Comparison of ENCODE assay signal across 19 mouse cellular contexts in genomic region chr9:23136511-23136910, GRCm38 (mm10).
"Had no signal": no experiment of that assay in that cellular context is flagged by ENCODE, and none has a peak within 500 bp of the region (broad histone marks: within the 10 kb centered on the region; RNA-seq: fewer than 3 reads in every experiment).

No protein-coding gene starts in this region.

- H3K36me3 ChIP-seq: limb, embryonic 10.5 days; limb, embryonic 13.5 days; liver, embryonic 12.5 days; liver, embryonic 15.5 days; lung, embryonic 15.5 days; midbrain, embryonic 12.5 days; midbrain, embryonic 15.5 days; neural tube, embryonic 13.5 days; stomach, embryonic 15.5 days had no signal

- H3K4me3 ChIP-seq: layer of hippocampus, adult 2 months; limb, embryonic 10.5 days; limb, embryonic 13.5 days; liver, embryonic 12.5 days; liver, embryonic 15.5 days; lung, embryonic 15.5 days; midbrain, embryonic 12.5 days; midbrain, embryonic 15.5 days; neural tube, embryonic 13.5 days; stomach, embryonic 15.5 days had no signal

- ATAC-seq: liver, embryonic 12.5 days; midbrain, embryonic 15.5 days had no signal

- H3K9me3 ChIP-seq: limb, embryonic 10.5 days; limb, embryonic 13.5 days; liver, embryonic 12.5 days; liver, embryonic 15.5 days; lung, embryonic 15.5 days; midbrain, embryonic 12.5 days; midbrain, embryonic 15.5 days; neural tube, embryonic 13.5 days; stomach, embryonic 15.5 days had no signal

- DNase-seq: kidney, adult 9 months; kidney, postnatal 14 days; kidney, postnatal 4 days; layer of hippocampus, adult 9-11 months; liver; lung, adult 18-20 months; lung, postnatal 10 days; lung, postnatal 36 days; thymus, postnatal 25 days had no signal

- H3K27ac ChIP-seq: layer of hippocampus, adult 2 months; limb, embryonic 10.5 days; limb, embryonic 13.5 days; liver, embryonic 12.5 days; liver, embryonic 15.5 days; lung, embryonic 15.5 days; midbrain, embryonic 12.5 days; midbrain, embryonic 15.5 days; neural tube, embryonic 13.5 days; stomach, embryonic 15.5 days had no signal

- H3K4me2 ChIP-seq: limb, embryonic 13.5 days; liver, embryonic 12.5 days; liver, embryonic 15.5 days; lung, embryonic 15.5 days; midbrain, embryonic 12.5 days; midbrain, embryonic 15.5 days; neural tube, embryonic 13.5 days; stomach, embryonic 15.5 days had no signal

- H3K27me3 ChIP-seq: limb, embryonic 13.5 days; liver, embryonic 12.5 days; liver, embryonic 15.5 days; lung, embryonic 15.5 days; midbrain, embryonic 12.5 days; midbrain, embryonic 15.5 days; neural tube, embryonic 13.5 days; stomach, embryonic 15.5 days had no signal

- H3K9ac ChIP-seq: limb, embryonic 13.5 days; liver, embryonic 12.5 days; liver, embryonic 15.5 days; lung, embryonic 15.5 days; midbrain, embryonic 12.5 days; midbrain, embryonic 15.5 days; neural tube, embryonic 13.5 days; stomach, embryonic 15.5 days had no signal

- H3K4me1 ChIP-seq: liver, embryonic 12.5 days; liver, embryonic 15.5 days; midbrain, embryonic 12.5 days; neural tube, embryonic 13.5 days had no signal
